In genomic region chr12:110187246-110188135, GRCm38 (mm10) we compare ENCODE assay signal across 8 mouse cellular contexts.
DNase-seq lines count a peak whose midpoint lies in the region; ATAC-seq and TF ChIP-seq lines count a peak whose summit lies in the region.
"Had no signal": no experiment of that assay in that cellular context is flagged by ENCODE, and none has a peak within 500 bp of the region (broad histone marks: within the 10 kb centered on the region; RNA-seq: fewer than 3 reads in every experiment).

No protein-coding gene starts in this region.

- H3K4me3 ChIP-seq in G1E (ENCODE audit: low read depth, low read length): peak overlapping the region; percentile 28; the same call in 1 of the 2 replicates
- peak overlapping the region; percentile 17 for H3K4me3 ChIP-seq in hindbrain, embryonic 15.5 days
- H3K4me3 ChIP-seq in midbrain, embryonic 14.5 days (replicated peaks; ENCODE audit: low read depth, low read length): peak overlapping the region; percentile 19

- peak overlapping the region; percentile 48 for H3K4me2 ChIP-seq in hindbrain, embryonic 15.5 days
- peak overlapping the region; percentile 46 for H3K4me2 ChIP-seq in midbrain, embryonic 14.5 days (ENCODE audit: low read length)

- no peak overlapping the region for H3K9ac ChIP-seq in hindbrain, embryonic 15.5 days
- H3K9ac ChIP-seq in midbrain, embryonic 14.5 days (replicated peaks; ENCODE audit: low read length): no peak overlapping the region

- 1% methylated on average over 49 of the region's 49 CpGs for WGBS in hindbrain, embryonic 15.5 days
- WGBS in midbrain, embryonic 14.5 days: under 1% methylated on average over 49 of the region's 49 CpGs

- no peak for ATAC-seq in G1E (ENCODE audit: extremely low read depth, insufficient number of reproducible peaks, low FRiP score, poor library complexity, severe bottlenecking)
- no peak; the same call in 1 of the 2 replicates for ATAC-seq in hindbrain, embryonic 15.5 days (ENCODE audit: low FRiP score, low read depth)
- no peak for ATAC-seq in midbrain, embryonic 14.5 days (ENCODE audit: low FRiP score, low TSS enrichment)

- H3K9me3 ChIP-seq in G1E (replicated peaks): peaks cover 73% of the 10 kb centered on the region
- H3K9me3 ChIP-seq in hindbrain, embryonic 15.5 days: no peaks in the 10 kb centered on the region
- H3K9me3 ChIP-seq in midbrain, embryonic 14.5 days (ENCODE audit: control insufficient read depth, low read length): no peaks in the 10 kb centered on the region

- no peaks in the 10 kb centered on the region for H3K36me3 ChIP-seq in G1E (replicated peaks)
- H3K36me3 ChIP-seq in hindbrain, embryonic 15.5 days: no peaks in the 10 kb centered on the region
- no peaks in the 10 kb centered on the region for H3K36me3 ChIP-seq in midbrain, embryonic 14.5 days (ENCODE audit: control insufficient read depth, insufficient read depth, low read length)

- no peak for DNase-seq in G1E (ENCODE audit: low spot score)
- peak; percentile 80 for DNase-seq in embryo, embryonic 10 days (ENCODE audit: low spot score)
- DNase-seq in midbrain, embryonic 14.5 days: peak; percentile 46
- no peak for DNase-seq in frontal cortex, postnatal 10 days (ENCODE audit: low spot score in 2 of 2)
- no peak for DNase-seq in thymus, adult 18-20 months
- no peak for DNase-seq in right cerebral cortex, postnatal 36 days (ENCODE audit: low spot score in 2 of 2)
- DNase-seq: gastrocnemius, postnatal 25 days had no signal

- no peaks in the 10 kb centered on the region for H3K4me1 ChIP-seq in G1E (ENCODE audit: insufficient read depth, low read depth, low read length)
- peaks cover 29% of the 10 kb centered on the region for H3K4me1 ChIP-seq in hindbrain, embryonic 15.5 days (replicated peaks)
- peaks cover 22% of the 10 kb centered on the region for H3K4me1 ChIP-seq in midbrain, embryonic 14.5 days (ENCODE audit: control insufficient read depth, insufficient read depth, low read length)

- no peak overlapping the region for H3K27ac ChIP-seq in hindbrain, embryonic 15.5 days (replicated peaks)
- H3K27ac ChIP-seq in midbrain, embryonic 14.5 days (replicated peaks; ENCODE audit: low read depth, low read length): peak overlapping the region; percentile 60

- no peak for TF ChIP-seq CTCF in G1E (IDR thresholded peaks at IDR 0.05; ENCODE audit: low read depth, low read length)

- no peaks in the 10 kb centered on the region for H3K27me3 ChIP-seq in G1E (ENCODE audit: insufficient read depth, low read length)
- H3K27me3 ChIP-seq in hindbrain, embryonic 15.5 days: peaks cover 61% of the 10 kb centered on the region
- H3K27me3 ChIP-seq in midbrain, embryonic 14.5 days (ENCODE audit: control insufficient read depth, insufficient read depth, low read length): peaks cover 43% of the 10 kb centered on the region

Comparison
In these comparisons a context has a peak if more than half of its experiments do, and no peak if none do; other contexts are left out.
1. DNase-seq: peak in embryo, embryonic 10 days (single experiment) and midbrain, embryonic 14.5 days (single experiment); none in G1E (single experiment), frontal cortex, postnatal 10 days (0 of 2), thymus, adult 18-20 months (0 of 2) and right cerebral cortex, postnatal 36 days (0 of 2).
2. Peak in every context shown above with its lines, with median percentiles within 50 percentile points of each other: H3K4me3 ChIP-seq.